Mouse (Mus musculus) layer of hippocampus, adult 6 months (tissue): ENCODE measurements around the gene Mc1r. TPM values are rescaled to one million over a fixed set of nuclear protein-coding genes. Genes with fewer than 3 reads are reported as not detected.

Experiments
- long read RNA-seq, 2 experiments: library from polyadenylated mRNA; unstranded; transcript quantifications; one replicate each; pipeline ENCODE4 v2.0.0; 2019 to 2020
- polyA plus RNA-seq: library from polyadenylated mRNA; unstranded; fragments of <200 nt; fragmentation: Nextera tagmentation; gene quantifications from 2 replicates; pipeline ENCODE4 v1.2.3, GENCODE M21; 2021

The Mc1r gene
- not detected in 2 replicates for polyA plus RNA-seq
- long read RNA-seq, experiment 1: 0 reads
- long read RNA-seq, experiment 2: 0 reads

GRCm38 (mm10) chr8:123406786-123407185 is at the start of gene Mc1r:
Gene Mc1r, plus strand, starts transcription at chr8:123407107.

GRCm38 (mm10) chr8:123373403-123374238 is 33.3 kb upstream of the Mc1r start, which contains the start of gene Tcf25:
Gene Tcf25, plus strand, starts transcription at chr8:123373753.

GRCm38 (mm10) chr8:123411246-123411645 is 4.3 kb downstream of the Mc1r start, which contains the start of gene Tubb3:
Gene Tubb3, plus strand, starts transcription at chr8:123411424.

GRCm38 (mm10) chr8:123423441-123423840 is 16.5 kb downstream of the Mc1r start, which contains the start of gene Def8:
Gene Def8, plus strand, starts transcription at chr8:123423527.

Other genes starting within 250 kb of the Mc1r start
- 3.3 and 3.8 TPM in 2 replicates for gene Sult5a1, start 248.8 kb upstream of the Mc1r start, polyA plus RNA-seq
- gene Dpep1, start 220.9 kb upstream of the Mc1r start, polyA plus RNA-seq: 0.11 TPM in 1 of 2 replicates, not detected in the other
- gene Chmp1a, start 194.3 kb upstream of the Mc1r start, polyA plus RNA-seq: 128 and 136 TPM in 2 replicates
- gene Spata33, start 194.3 kb upstream of the Mc1r start, polyA plus RNA-seq: 10.6 and 10.8 TPM in 2 replicates
- gene Cdk10, start 182.3 kb upstream of the Mc1r start, polyA plus RNA-seq: 59.9 and 65.7 TPM in 2 replicates
- gene Spata2l, start 170.9 kb upstream of the Mc1r start, polyA plus RNA-seq: 35.5 and 45.6 TPM in 2 replicates
- 3.7 and 3.8 TPM in 2 replicates for gene Zfp276, start 152.9 kb upstream of the Mc1r start, polyA plus RNA-seq
- gene Vps9d1, start 152.8 kb upstream of the Mc1r start, polyA plus RNA-seq: 17.9 and 24.9 TPM in 2 replicates
- 0.63 and 0.97 TPM in 2 replicates for gene Fanca, start 88.5 kb upstream of the Mc1r start, polyA plus RNA-seq
- gene Spire2, start 74.4 kb upstream of the Mc1r start, polyA plus RNA-seq: 2.0 and 2.2 TPM in 2 replicates
- 340 and 366 TPM in 2 replicates for gene Tcf25, start 33.4 kb upstream of the Mc1r start, polyA plus RNA-seq
- gene Tubb3, start 4.3 kb downstream of the Mc1r start, polyA plus RNA-seq: 353 and 392 TPM in 2 replicates
- 12.1 and 12.9 TPM in 2 replicates for gene Def8, start 16.4 kb downstream of the Mc1r start, polyA plus RNA-seq
- 5.5 and 6.6 TPM in 2 replicates for gene Afg3l1, start 70.8 kb downstream of the Mc1r start, polyA plus RNA-seq
- 14.6 and 17.6 TPM in 2 replicates for gene Dbndd1, start 108.4 kb downstream of the Mc1r start, polyA plus RNA-seq
- 14.9 and 17.2 TPM in 2 replicates for gene Gas8, start 111.7 kb downstream of the Mc1r start, polyA plus RNA-seq
- 3.3 TPM in 2 replicates for gene Rhou, start 246.8 kb downstream of the Mc1r start, polyA plus RNA-seq